Mouse (Mus musculus) spleen, adult 2 months (tissue): ENCODE data around the gene Kiss1r. TPM values are rescaled to one million over a fixed set of nuclear protein-coding genes. Genes with fewer than 3 reads are reported as not detected.

Source experiments
- DNase-seq, 2 experiments: peaks; one replicate each; pipeline versions ENCODE4 v3.0.0 to v3.0.0-alpha.2; 2012 to 2021; ENCODE audit warnings: low spot score in 2 of 2, low read depth in 1 of 2
- H3K27ac ChIP-seq: fragments of 200-500 bp; 2 replicates; pipeline ENCODE4 v1.5.1; 2012; ENCODE audit warnings: low read length, inconsistent platforms; ENCODE audit not compliant: insufficient read depth
- H3K27me3 ChIP-seq: fragments of 200-500 bp; 2 replicates; pipeline ENCODE4 v1.6.1; 2012; ENCODE audit warnings: mild to moderate bottlenecking, moderate library complexity, low read length, inconsistent platforms; ENCODE audit not compliant: control insufficient read depth, insufficient read depth
- H3K36me3 ChIP-seq: fragments of 200-500 bp; 2 replicates; pipeline ENCODE4 v1.6.1; 2012; ENCODE audit warnings: mild to moderate bottlenecking, low read length, inconsistent platforms; ENCODE audit not compliant: control insufficient read depth, insufficient read depth
- H3K4me1 ChIP-seq: fragments of 200-500 bp; 2 replicates; pipeline ENCODE4 v1.6.1; 2011; ENCODE audit warnings: inconsistent platforms; ENCODE audit not compliant: control insufficient read depth, insufficient read depth, insufficient read length
- H3K4me3 ChIP-seq: fragments of 200-500 bp; 2 replicates; pipeline ENCODE4 v1.5.1; 2011; ENCODE audit warnings: mild to moderate bottlenecking, inconsistent platforms; ENCODE audit not compliant: insufficient read depth, insufficient read length; ENCODE audit errors: extremely low read depth
- CTCF ChIP-seq: fragments of 200-500 bp; IDR thresholded peaks from 2 replicates; pipeline ENCODE4 v1.5.1; 2011; ENCODE audit warnings: mild to moderate bottlenecking, inconsistent platforms; ENCODE audit not compliant: insufficient read depth, insufficient read length, insufficient replicate concordance; ENCODE audit errors: extremely low read depth
- POLR2A ChIP-seq: fragments of 200-500 bp; IDR thresholded peaks from 2 replicates; pipeline ENCODE4 v1.6.1; 2011; ENCODE audit warnings: low read depth, low read length, inconsistent platforms
- WGBS: fragments of 180-500 bp; shearing (Covaris S2); methylation state at CpG from one replicate; pipeline ENCODE4 v1.1.7; 2018; 5-methylcytosine and 5-hydroxymethylcytosine counted together
- polyA plus RNA-seq: library from polyadenylated mRNA; depleted of rRNA; stranded (reverse); fragments of >200 nt; gene quantifications from 2 replicates; pipeline ENCODE4 v1.2.3, GENCODE M21; 2012

The Kiss1r gene
- polyA plus RNA-seq, 1 experiment = 5.3 TPM

- TF ChIP-seq CTCF = no peak
- TF ChIP-seq POLR2A = no peak
- no peak for DNase-seq
- H3K4me1 ChIP-seq = peaks cover 5% of the 10 kb centered on the region; the same call in 1 of the 2 replicates
- H3K4me3 ChIP-seq = peak overlapping the region; percentile 94; the same call in 1 of the 2 replicates
- no peaks in the 10 kb centered on the region for H3K27me3 ChIP-seq
- H3K36me3 ChIP-seq = peaks cover 15% of the 10 kb centered on the region
- 26% methylated on average over 14 of the region's 14 CpGs for WGBS
- peak overlapping the region; percentile 71 for H3K27ac ChIP-seq
These were observed 7.5 kb upstream of the Kiss1r start for GRCm38 (mm10) chr10:79909092-79909922.

DNA sequence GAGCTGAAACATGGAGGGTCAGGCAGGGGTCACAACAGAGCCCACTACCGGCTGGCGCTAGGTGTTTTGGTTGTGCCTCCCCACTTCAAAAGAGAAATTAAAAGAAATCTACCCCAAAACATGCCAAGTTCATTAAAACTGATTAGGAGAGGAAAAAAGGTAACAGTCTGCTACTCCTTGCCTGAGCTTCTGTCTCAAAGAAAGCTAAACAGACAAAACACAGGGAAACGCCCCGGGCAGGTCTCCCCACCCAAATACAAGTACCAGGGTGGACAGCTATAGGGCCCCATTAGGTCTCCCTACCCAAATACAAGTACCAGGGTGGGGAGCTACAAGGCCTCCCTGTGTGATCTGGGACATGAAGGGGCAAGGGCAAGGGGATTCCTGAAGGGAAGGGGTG lies 6.2 kb upstream of the Kiss1r start, which contains the start of gene Gm26602:
Gm26602 (plus strand) TSS at position 301 of the 400 bp plus-strand sequence.
- H3K4me3 ChIP-seq = no peak within 1 kb of the TSS
- no peak for TF ChIP-seq CTCF
- no peak for TF ChIP-seq POLR2A
- peaks cover 9% of the 10 kb centered on the region for H3K36me3 ChIP-seq
- H3K27ac ChIP-seq = peak within 1 kb of the TSS; percentile 71; the same call in 1 of the 2 replicates
- no peaks in the 10 kb centered on the region for H3K27me3 ChIP-seq
- no peak for DNase-seq
- 99% methylated on average over 4 of the region's 4 CpGs for WGBS
- peaks cover 6% of the 10 kb centered on the region; the same call in 1 of the 2 replicates for H3K4me1 ChIP-seq

- peaks cover 2% of the 10 kb centered on the region; the same call in 1 of the 2 replicates for H3K36me3 ChIP-seq
- H3K27ac ChIP-seq = no peak overlapping the region
- no peaks in the 10 kb centered on the region for H3K27me3 ChIP-seq
- no peak for DNase-seq
- no peak overlapping the region for H3K4me3 ChIP-seq
- 94% methylated on average over 20 of the region's 20 CpGs for WGBS
- peaks cover 14% of the 10 kb centered on the region; the same call in 1 of the 2 replicates for H3K4me1 ChIP-seq
- TF ChIP-seq CTCF (no peak), POLR2A (no peak)
These were observed 4.4 kb upstream of the Kiss1r start for GRCm38 (mm10) chr10:79912412-79912811.

- TF ChIP-seq POLR2A (no peak), CTCF (no peak)
- Histone ChIP-seq H3K36me3 (peaks cover 2% of the 10 kb centered on the region; the same call in 1 of the 2 replicates), H3K4me3 (no peak overlapping the region), H3K27ac (no peak overlapping the region), H3K4me1 (peaks cover 14% of the 10 kb centered on the region; the same call in 1 of the 2 replicates), H3K27me3 (no peaks in the 10 kb centered on the region)
- WGBS = 58% methylated on average over 11 of the region's 11 CpGs
- no peak for DNase-seq
These were observed 2.4 kb upstream of the Kiss1r start for GRCm38 (mm10) chr10:79914131-79914947.

GRCm38 (mm10) chr10:79914948-79915596 lies 1.7 kb upstream of the Kiss1r start:
- peaks cover 12% of the 10 kb centered on the region; the same call in 1 of the 2 replicates for H3K4me1 ChIP-seq
- no peak overlapping the region for H3K4me3 ChIP-seq
- 45% methylated on average over 7 of the region's 7 CpGs for WGBS
- no peak for DNase-seq
- no peaks in the 10 kb centered on the region for H3K27me3 ChIP-seq
- no peak for TF ChIP-seq CTCF
- TF ChIP-seq POLR2A = no peak
- peaks cover 2% of the 10 kb centered on the region; the same call in 1 of the 2 replicates for H3K36me3 ChIP-seq
- H3K27ac ChIP-seq = no peak overlapping the region

- Histone ChIP-seq H3K36me3 (no peaks in the 10 kb centered on the region), H3K4me3 (peak overlapping the region; percentile 95), H3K4me1 (peaks cover 18% of the 10 kb centered on the region; the same call in 1 of the 2 replicates), H3K27me3 (0 out of 2 replicates have a peak, but pooled peaks cover 4% of the 10 kb centered on the region), H3K27ac (no peak overlapping the region)
- no peak for DNase-seq
- WGBS = 27% methylated on average over 8 of the region's 8 CpGs
- TF ChIP-seq POLR2A (no peak), CTCF (no peak)
These were observed 690 bp upstream of the Kiss1r start for GRCm38 (mm10) chr10:79916081-79916480.
